Mouse (Mus musculus) MEL (cell line): ENCODE measurements around the gene Krt75. TPM values are rescaled to one million over a fixed set of nuclear protein-coding genes. Genes with fewer than 3 reads are reported as not detected.

ENCODE experiments used
- DNase-seq: peaks from one replicate; pipeline ENCODE4 v3.0.0; 2011; ENCODE audit warnings: low read depth, low spot score
- H3K27ac ChIP-seq: 2 replicates; pipeline ENCODE4 v1.5.1; 2012; ENCODE audit warnings: low read depth, mild to moderate bottlenecking, control low read depth, low read length, moderate library complexity; ENCODE audit not compliant: control insufficient read depth
- H3K27me3 ChIP-seq, 2 experiments: fragments of 150-350 bp in 1 of 2; sonication (generic) in 1 of 2; 2 replicates each; pipeline ENCODE4 v1.6.1; 2012; ENCODE audit warnings: low read length in 2 of 2, mild to moderate bottlenecking in 2 of 2, improper control_type of control experiment in 1 of 2, moderate library complexity in 1 of 2; ENCODE audit not compliant: insufficient read depth in 2 of 2, control insufficient read depth in 1 of 2
- H3K36me3 ChIP-seq, 2 experiments: 2 replicates each; pipeline ENCODE4 v1.6.1; 2012 to 2014; ENCODE audit warnings: low read length in 2 of 2, improper control_type of control experiment in 1 of 2, inconsistent platforms in 1 of 2, mild to moderate bottlenecking in 1 of 2; ENCODE audit not compliant: insufficient read depth in 2 of 2, control insufficient read depth in 1 of 2
- H3K4me1 ChIP-seq, 2 experiments: fragments of 150-350 bp in 1 of 2; sonication (generic) in 1 of 2; 2 replicates each; pipeline ENCODE4 v1.6.1; 2012; ENCODE audit warnings: low read length in 2 of 2, improper control_type of control experiment in 1 of 2, mild to moderate bottlenecking in 1 of 2; ENCODE audit not compliant: insufficient read depth in 2 of 2, control insufficient read depth in 1 of 2
- H3K4me3 ChIP-seq, 2 experiments: fragments of 150-350 bp in 1 of 2; sonication (generic) in 1 of 2; 2 replicates each; pipeline ENCODE4 v1.5.1; 2012; ENCODE audit warnings: low read depth in 2 of 2, low read length in 2 of 2, mild to moderate bottlenecking in 2 of 2, moderate library complexity in 2 of 2, control low read depth in 1 of 2, improper control_type of control experiment in 1 of 2; ENCODE audit not compliant: control insufficient read depth in 1 of 2, insufficient read depth in 1 of 2
- H3K79me2 ChIP-seq: 2 replicates; pipeline ENCODE4 v1.6.1; 2012; ENCODE audit warnings: mild to moderate bottlenecking, low read length, moderate library complexity; ENCODE audit not compliant: control insufficient read depth, poor library complexity, insufficient read depth
- H3K9ac ChIP-seq: 2 replicates; pipeline ENCODE4 v1.6.1; 2012; ENCODE audit warnings: low read depth, mild to moderate bottlenecking, control low read depth, low read length, moderate library complexity; ENCODE audit not compliant: control insufficient read depth, poor library complexity, severe bottlenecking
- H3K9me3 ChIP-seq: fragments of 150-350 bp; sonication (generic); replicated peaks from 2 replicates; pipeline ENCODE4 v1.6.1; 2012; ENCODE audit warnings: mild to moderate bottlenecking, low read length, improper control_type of control experiment, moderate library complexity; ENCODE audit not compliant: insufficient read depth
- BHLHE40 ChIP-seq: IDR thresholded peaks from 2 replicates; pipeline ENCODE4 v1.6.1; 2012; ENCODE audit warnings: low read depth, mild to moderate bottlenecking, inconsistent platforms, low read length, improper control_type of control experiment, borderline replicate concordance
- CHD1 ChIP-seq: IDR thresholded peaks from 2 replicates; pipeline ENCODE4 v1.6.1; 2012; ENCODE audit warnings: low read depth, mild to moderate bottlenecking, inconsistent platforms, low read length, improper control_type of control experiment
- CHD2 ChIP-seq: IDR thresholded peaks from 2 replicates; pipeline ENCODE4 v1.6.1; 2011; ENCODE audit warnings: low read length, improper control_type of control experiment
- E2F4 ChIP-seq: IDR thresholded peaks from 2 replicates; pipeline ENCODE4 v1.6.1; 2011; ENCODE audit warnings: low read depth, low read length, improper control_type of control experiment, borderline replicate concordance
- ELF1 ChIP-seq: IDR thresholded peaks from 2 replicates; pipeline ENCODE4 v1.6.1; 2014; ENCODE audit warnings: low read depth, mild to moderate bottlenecking, inconsistent platforms, low read length, improper control_type of control experiment, moderate library complexity
- EP300 ChIP-seq, 2 experiments: IDR thresholded peaks; 2 replicates each; pipeline ENCODE4 v1.6.1; 2011; ENCODE audit warnings: improper control_type of control experiment in 2 of 2, low read length in 2 of 2, low read depth in 1 of 2, mild to moderate bottlenecking in 1 of 2
- ETS1 ChIP-seq: IDR thresholded peaks from 2 replicates; pipeline ENCODE4 v1.6.1; 2012; ENCODE audit warnings: low read depth, mild to moderate bottlenecking, inconsistent platforms, low read length, improper control_type of control experiment, moderate library complexity
- JUND ChIP-seq: IDR thresholded peaks from 2 replicates; pipeline ENCODE4 v1.6.1; 2011; ENCODE audit warnings: low read depth, mild to moderate bottlenecking, improper control_type of control experiment, low read length
- KAT2A ChIP-seq: conservative IDR thresholded peaks from 2 replicates; pipeline ENCODE4 v1.6.1; 2012; ENCODE audit warnings: low read depth, low read length, improper control_type of control experiment, inconsistent platforms
- MAFK ChIP-seq: IDR thresholded peaks from 2 replicates; pipeline ENCODE4 v1.6.1; 2011; ENCODE audit warnings: low read depth, mild to moderate bottlenecking, low read length, improper control_type of control experiment, borderline replicate concordance
- MAZ ChIP-seq: IDR thresholded peaks from 2 replicates; pipeline ENCODE4 v1.6.1; 2012; ENCODE audit warnings: low read depth, mild to moderate bottlenecking, inconsistent platforms, low read length, improper control_type of control experiment
- MXI1 ChIP-seq: IDR thresholded peaks from 2 replicates; pipeline ENCODE4 v1.6.1; 2011; ENCODE audit warnings: mild to moderate bottlenecking, low read depth, low read length, improper control_type of control experiment
- POLR2A ChIP-seq, 2 experiments: IDR thresholded peaks; 2 replicates each; pipeline ENCODE4 v1.6.1; 2011 to 2012; ENCODE audit warnings: low read length in 2 of 2, mild to moderate bottlenecking in 2 of 2, control low read depth in 1 of 2, improper control_type of control experiment in 1 of 2, low read depth in 1 of 2, moderate library complexity in 1 of 2; ENCODE audit not compliant: control insufficient read depth in 1 of 2, insufficient read depth in 1 of 2, poor library complexity in 1 of 2
- POLR2AphosphoS2 ChIP-seq: IDR thresholded peaks from 2 replicates; pipeline ENCODE4 v1.6.1; 2011; ENCODE audit warnings: low read length, improper control_type of control experiment
- RAD21 ChIP-seq: IDR thresholded peaks from 2 replicates; pipeline ENCODE4 v1.6.1; 2011; ENCODE audit warnings: mild to moderate bottlenecking, low read depth, low read length, improper control_type of control experiment
- RCOR1 ChIP-seq: IDR thresholded peaks from 2 replicates; pipeline ENCODE4 v1.6.1; 2012; ENCODE audit warnings: low read depth, mild to moderate bottlenecking, inconsistent platforms, low read length, improper control_type of control experiment
- SMC3 ChIP-seq: IDR thresholded peaks from 2 replicates; pipeline ENCODE4 v1.6.1; 2011; ENCODE audit warnings: low read depth, low read length, improper control_type of control experiment
- TCF12 ChIP-seq: IDR thresholded peaks from 2 replicates; pipeline ENCODE4 v1.6.1; 2014; ENCODE audit warnings: low read depth, mild to moderate bottlenecking, inconsistent platforms, low read length, improper control_type of control experiment, moderate library complexity
- USF2 ChIP-seq, 2 experiments: IDR thresholded peaks; 2 replicates each; pipeline ENCODE4 v1.6.1; 2011 to 2012; ENCODE audit warnings: improper control_type of control experiment in 2 of 2, low read length in 2 of 2, borderline replicate concordance in 1 of 2, inconsistent platforms in 1 of 2, low read depth in 1 of 2, mild to moderate bottlenecking in 1 of 2; ENCODE audit not compliant: insufficient read depth in 1 of 2
- ZKSCAN1 ChIP-seq: IDR thresholded peaks from 2 replicates; pipeline ENCODE4 v1.6.1; 2012; ENCODE audit warnings: low read depth, mild to moderate bottlenecking, inconsistent platforms, low read length, improper control_type of control experiment, moderate library complexity
- ZNF384 ChIP-seq: IDR thresholded peaks from 2 replicates; pipeline ENCODE4 v1.6.1; 2012; ENCODE audit warnings: low read depth, mild to moderate bottlenecking, inconsistent platforms, low read length, improper control_type of control experiment
- polyA plus RNA-seq, 2 experiments: library from polyadenylated mRNA; stranded (reverse) in 1 of 2; unstranded in 1 of 2; fragments of >175 nt in 1 of 2; fragments of >200 nt in 1 of 2; gene quantifications; 2 replicates each; pipeline versions ENCODE4 v1.2.1 to v1.2.4; 2012; ENCODE audit warnings: low replicate concordance in 2 of 2, low read depth in 1 of 2; ENCODE audit not compliant: insufficient read length in 2 of 2, insufficient read depth in 1 of 2, missing spikeins in 1 of 2
- total RNA-seq: library from RNA; depleted of rRNA; stranded (reverse); fragments of 300-350 nt; gene quantifications from 2 replicates; pipeline ENCODE4 v1.2.3, GENCODE M21; 2012

The Krt75 gene
- total and polyA plus RNA-seq, 3 experiments, result not detected

GRCm38 (mm10) chr15:101552188-101552587 lies 21.5 kb downstream of the Krt75 start:
- H3K4me1 ChIP-seq, result no peaks in the 10 kb centered on the region
- H3K27me3 ChIP-seq, result no peaks in the 10 kb centered on the region
- H3K9ac ChIP-seq, result no peak overlapping the region
- no peaks in the 10 kb centered on the region for H3K36me3 ChIP-seq
- H3K27ac ChIP-seq, result no peak overlapping the region
- H3K79me2 ChIP-seq, result no peaks in the 10 kb centered on the region
- no peak for DNase-seq
- H3K9me3 ChIP-seq, result no peaks in the 10 kb centered on the region; the same call in 1 of the 2 replicates
- H3K4me3 ChIP-seq, result no peak overlapping the region
- TF ChIP-seq MAFK, result no peak
- TF ChIP-seq MXI1, result no peak
- TF ChIP-seq POLR2AphosphoS2, result no peak
- no peak for TF ChIP-seq RAD21
- no peak for TF ChIP-seq MAZ
- no peak for TF ChIP-seq CHD2
- TF ChIP-seq ZNF384, result no peak
- TF ChIP-seq CHD1, result no peak
- no peak for TF ChIP-seq BHLHE40
- TF ChIP-seq TCF12, result no peak
- no peak for TF ChIP-seq EP300 (IDR thresholded peaks at IDR 0.05; ENCODE audit: low read depth in 1 of 2, low read length in 2 of 2)
- TF ChIP-seq ETS1, result no peak

- TF ChIP-seq E2F4 (no peak), POLR2AphosphoS2 (no peak), TCF12 (no peak), RCOR1 (no peak), ZKSCAN1 (no peak), ELF1 (no peak), KAT2A (no peak), ZNF384 (no peak), JUND (no peak), SMC3 (no peak), POLR2A (IDR thresholded peaks at IDR 0.05; ENCODE audit: control insufficient read depth in 1 of 2, insufficient read depth in 1 of 2, low read depth in 1 of 2, low read length in 2 of 2, poor library complexity in 1 of 2) (no peak), USF2 (IDR thresholded peaks at IDR 0.05; ENCODE audit: borderline replicate concordance in 1 of 2, insufficient read depth in 1 of 2, low read depth in 1 of 2, low read length in 2 of 2) (no peak), MAZ (no peak)
- H3K36me3 ChIP-seq, result no peaks in the 10 kb centered on the region
- H3K79me2 ChIP-seq, result no peaks in the 10 kb centered on the region
- no peaks in the 10 kb centered on the region; the same call in 1 of the 2 replicates for H3K9me3 ChIP-seq
- H3K4me1 ChIP-seq, result no peaks in the 10 kb centered on the region
- no peak within 1 kb of the TSS for H3K4me3 ChIP-seq
- no peaks in the 10 kb centered on the region for H3K27me3 ChIP-seq
- no peak for DNase-seq
- no peak within 1 kb of the TSS for H3K27ac ChIP-seq
- H3K9ac ChIP-seq, result no peak within 1 kb of the TSS
Measured at GRCm38 (mm10) chr15:101550567-101550966, 23.1 kb downstream of the Krt75 start, which contains the start of gene Krt82. Gene Krt82, minus strand, starts transcription at chr15:101550667.
